ENCODE assay signal across 6 mouse cellular contexts in the genomic region with DNA sequence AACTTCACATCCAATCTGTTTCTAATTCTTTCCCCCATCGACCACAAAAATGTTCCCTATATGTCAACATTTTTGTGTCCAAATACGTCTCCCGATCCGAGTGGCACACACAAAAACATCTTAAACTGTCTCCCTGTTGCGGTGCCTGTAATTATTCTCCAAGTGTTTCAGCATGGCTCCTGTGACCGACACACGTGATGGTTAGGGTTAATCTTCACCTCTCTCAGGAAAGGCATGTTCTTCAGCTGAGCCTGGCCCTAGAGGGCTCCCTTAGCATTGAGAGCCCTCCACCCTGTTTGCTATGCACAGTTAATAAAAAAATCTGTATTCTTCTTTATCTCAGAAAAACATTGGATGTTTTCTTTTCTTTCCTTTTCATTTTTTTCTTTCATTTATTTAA. TPM values are rescaled to one million over a fixed set of nuclear protein-coding genes. Genes with fewer than 3 reads are reported as not detected.
"Had no signal": no experiment of that assay in that cellular context is flagged by ENCODE, and none has a peak within 500 bp of the region (broad histone marks: within the 10 kb centered on the region; RNA-seq: fewer than 3 reads in every experiment).

No protein-coding gene starts in this region.

- DNase-seq: lung, adult 18-20 months; lung, postnatal 4 days; thymus, adult 2 months; thymus, postnatal 36 days had no signal

RNA-seq across cellular contexts. Expression of a gene that starts 41.7 kb away (rescaled TPM):
- total RNA-seq: monocyte, adult 5-6 weeks; neutrophil, adult 5-6 weeks had no signal
